Mouse (Mus musculus): ENCODE measurements around the gene Spata5.

DNA sequence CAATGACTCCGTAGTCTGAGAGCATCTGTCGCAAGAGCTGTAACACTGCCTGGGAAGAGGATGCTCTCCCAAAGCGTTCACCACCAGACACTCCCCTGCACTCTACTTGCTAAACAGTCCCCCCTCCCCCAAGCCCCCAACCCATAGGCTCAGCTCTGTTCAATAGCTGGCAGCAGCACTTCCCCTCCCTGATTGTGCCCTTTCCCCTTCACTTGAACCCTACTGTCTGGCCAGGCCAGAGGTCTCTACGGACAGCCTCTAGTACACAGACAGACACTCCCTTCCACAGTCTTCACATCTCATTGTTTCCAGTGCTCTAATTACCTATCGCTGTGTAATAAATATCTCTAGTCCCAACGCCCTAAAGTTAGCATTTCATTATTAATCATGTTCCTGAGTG lies 41.8 kb upstream of the Spata5 start:
- TF ChIP-seq POLR2A (IDR thresholded peaks at IDR 0.05; ENCODE audit: low read depth, low read length) (no peak), CTCF (IDR thresholded peaks at IDR 0.05; ENCODE audit: borderline replicate concordance, insufficient read depth, low read length) (no peak)
